ENCODE assay signal across 17 mouse cellular contexts in the genomic region with DNA sequence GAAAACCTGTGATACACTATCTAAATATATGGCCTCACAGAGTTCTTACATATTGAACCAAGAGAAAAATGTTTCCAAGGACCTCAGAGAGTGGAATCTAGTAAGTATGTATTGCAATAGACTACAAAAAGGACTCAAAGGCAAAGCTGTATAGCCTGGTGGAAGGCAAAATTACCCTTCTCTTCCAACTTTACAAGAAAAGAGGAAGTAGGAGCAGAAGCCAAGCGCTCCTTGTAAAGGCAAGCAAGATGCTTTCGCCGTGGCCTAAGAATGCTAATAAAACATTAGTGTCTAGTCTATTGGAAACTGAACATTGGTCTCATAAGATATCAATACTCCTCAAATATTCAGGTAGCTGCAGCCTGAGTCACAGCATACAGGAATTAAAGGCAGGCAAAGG.
"Had no signal": no experiment of that assay in that cellular context is flagged by ENCODE, and none has a peak within 500 bp of the region (broad histone marks: within the 10 kb centered on the region; RNA-seq: fewer than 3 reads in every experiment).

No protein-coding gene starts in this region.

- ATAC-seq: liver, embryonic 12.5 days had no signal

- H3K36me3 ChIP-seq: limb, embryonic 10.5 days; limb, embryonic 13.5 days; liver, embryonic 12.5 days; liver, embryonic 15.5 days; lung, embryonic 15.5 days had no signal

- H3K27me3 ChIP-seq: limb, embryonic 13.5 days; liver, embryonic 12.5 days; liver, embryonic 15.5 days; lung, embryonic 15.5 days had no signal

- DNase-seq: kidney, adult 9 months; kidney, postnatal 14 days; kidney, postnatal 4 days; liver; lung, adult 18-20 months; lung, postnatal 10 days; lung, postnatal 36 days; midbrain, embryonic 14.5 days; right cerebral cortex, postnatal 4 days; thymus, adult 18-20 months; thymus, postnatal 36 days had no signal

- H3K9me3 ChIP-seq: limb, embryonic 10.5 days; limb, embryonic 13.5 days; liver, embryonic 12.5 days; liver, embryonic 15.5 days; lung, embryonic 15.5 days had no signal

- H3K4me2 ChIP-seq: limb, embryonic 13.5 days; liver, embryonic 12.5 days; liver, embryonic 15.5 days; lung, embryonic 15.5 days; midbrain, embryonic 11.5 days had no signal

- H3K4me1 ChIP-seq: limb, embryonic 10.5 days; limb, embryonic 13.5 days; liver, embryonic 12.5 days; lung, embryonic 15.5 days had no signal

- H3K27ac ChIP-seq: limb, embryonic 10.5 days; limb, embryonic 13.5 days; liver, embryonic 12.5 days; liver, embryonic 15.5 days; lung, embryonic 15.5 days had no signal

- H3K9ac ChIP-seq: limb, embryonic 13.5 days; liver, embryonic 12.5 days; liver, embryonic 15.5 days; lung, embryonic 15.5 days had no signal

- H3K4me3 ChIP-seq: limb, embryonic 10.5 days; limb, embryonic 13.5 days; liver, embryonic 12.5 days; liver, embryonic 15.5 days; lung, embryonic 15.5 days had no signal
